Mouse (Mus musculus) midbrain, postnatal 0 days (tissue): ENCODE measurements around the gene Ccdc103. TPM values are rescaled to one million over a fixed set of nuclear protein-coding genes. Genes with fewer than 3 reads are reported as not detected.

Experiments
- ATAC-seq: fragments of 200-750 bp; cut with Nextera tagmentation; 2 replicates; pipeline ENCODE4 v1.8.0; 2017; ENCODE audit warnings: moderate number of reproducible peaks, mild to moderate bottlenecking, moderate TSS enrichment, moderate library complexity; ENCODE audit not compliant: low FRiP score
- DNase-seq: peaks from one replicate; pipeline ENCODE4 v3.0.0-alpha.2; 2015; ENCODE audit warnings: low spot score
- H3K27ac ChIP-seq: fragments of 300-500 bp; sonication (generic); 2 replicates; pipeline ENCODE4 v1.5.1; 2014; ENCODE audit warnings: low read depth, mild to moderate bottlenecking, low read length, mixed read lengths
- H3K27me3 ChIP-seq: fragments of 300-500 bp; sonication (generic); 2 replicates; pipeline ENCODE4 v1.6.1; 2014; ENCODE audit warnings: low read length, control low read depth, mixed read lengths; ENCODE audit not compliant: insufficient read depth
- H3K36me3 ChIP-seq: fragments of 300-500 bp; sonication (generic); 2 replicates; pipeline ENCODE4 v1.6.1; 2014; ENCODE audit warnings: low read length, control low read depth, mixed read lengths; ENCODE audit not compliant: insufficient read depth
- H3K4me1 ChIP-seq: fragments of 300-500 bp; sonication (generic); 2 replicates; pipeline ENCODE4 v1.6.1; 2014; ENCODE audit warnings: mild to moderate bottlenecking, control low read depth, antibody characterized with exemption, low read length, mixed read lengths; ENCODE audit not compliant: insufficient read depth
- H3K4me2 ChIP-seq: fragments of 300-500 bp; sonication (generic); 2 replicates; pipeline ENCODE4 v1.6.1; 2014; ENCODE audit warnings: low read depth, mild to moderate bottlenecking, low read length, mixed read lengths; ENCODE audit not compliant: poor library complexity, severe bottlenecking
- H3K4me3 ChIP-seq: fragments of 300-500 bp; sonication (generic); 2 replicates; pipeline ENCODE4 v1.5.1; 2014; ENCODE audit warnings: low read depth, mild to moderate bottlenecking, low read length, moderate library complexity
- H3K9ac ChIP-seq: fragments of 300-500 bp; sonication (generic); replicated peaks from 2 replicates; pipeline ENCODE4 v1.6.1; 2014; ENCODE audit warnings: mild to moderate bottlenecking, low read length, moderate library complexity, mixed read lengths; ENCODE audit not compliant: poor library complexity, severe bottlenecking
- H3K9me3 ChIP-seq: fragments of 300-500 bp; sonication (generic); 2 replicates; pipeline ENCODE4 v1.6.1; 2016; ENCODE audit warnings: low read length, control low read depth
- CTCF ChIP-seq: IDR thresholded peaks from 2 replicates; pipeline ENCODE4 v1.5.1; 2016; ENCODE audit warnings: antibody characterized with exemption, mild to moderate bottlenecking
- WGBS: fragments of 180-500 bp; shearing (Covaris S2); extraction: QIAGEN DNeasy Blood & Tissue Kit; methylation state at CpG from one replicate; pipeline ENCODE4 v1.1.7; 2014; 5-methylcytosine and 5-hydroxymethylcytosine counted together
- polyA plus RNA-seq: library from polyadenylated mRNA; unstranded; fragments of >200 nt; fragmentation: Nextera tagmentation; extraction: Ambion mirVana; gene quantifications from 2 replicates; pipeline ENCODE4 v1.2.1, GENCODE M21; 2015
- total RNA-seq: library from RNA; depleted of rRNA; stranded (reverse); fragments of >200 nt; gene quantifications from 2 replicates; pipeline ENCODE4 v1.2.3, GENCODE M21; 2014

Gene Ccdc103
- total and polyA plus RNA-seq, 2 experiments from 2014 or later = 0.33 to 1.7 TPM

- Histone ChIP-seq H3K36me3 (peaks cover 50% of the 10 kb centered on the region), H3K4me1 (no peaks in the 10 kb centered on the region), H3K4me2 (0 out of 2 replicates have a peak overlapping the region, but pooled peaks have one; percentile 4), H3K4me3 (no peak overlapping the region), H3K27ac (no peak overlapping the region), H3K9me3 (no peaks in the 10 kb centered on the region), H3K9ac (no peak overlapping the region), H3K27me3 (no peaks in the 10 kb centered on the region)
- no peak for DNase-seq
- no peak for ATAC-seq
- WGBS = 100% methylated on average over 1 of the region's 1 CpGs
- TF ChIP-seq CTCF = no peak
Observed at GRCm38 (mm10) chr11:102837385-102837784, 43.6 kb upstream of the Ccdc103 start.

- Histone ChIP-seq H3K27ac (no peak overlapping the region), H3K27me3 (no peaks in the 10 kb centered on the region), H3K4me1 (no peaks in the 10 kb centered on the region), H3K4me3 (no peak overlapping the region), H3K9ac (no peak overlapping the region), H3K4me2 (no peak overlapping the region), H3K9me3 (no peaks in the 10 kb centered on the region), H3K36me3 (peaks cover 56% of the 10 kb centered on the region)
- no peak for TF ChIP-seq CTCF
- WGBS = 92% methylated on average over 2 of the region's 2 CpGs
- DNase-seq (no peak), ATAC-seq (no peak)
Observed at GRCm38 (mm10) chr11:102838126-102838525, 42.9 kb upstream of the Ccdc103 start.

GRCm38 (mm10) chr11:102838616-102839150 lies 42.3 kb upstream of the Ccdc103 start:
- no peak for TF ChIP-seq CTCF
- ATAC-seq = no peak
- Histone ChIP-seq H3K9ac (no peak overlapping the region), H3K36me3 (peaks cover 62% of the 10 kb centered on the region), H3K4me3 (no peak overlapping the region), H3K27ac (0 out of 2 replicates have a peak overlapping the region, but pooled peaks have one; percentile 18), H3K27me3 (no peaks in the 10 kb centered on the region), H3K9me3 (no peaks in the 10 kb centered on the region), H3K4me1 (no peaks in the 10 kb centered on the region), H3K4me2 (no peak overlapping the region)
- WGBS = 90% methylated on average over 9 of the region's 9 CpGs
- DNase-seq = no peak

DNA sequence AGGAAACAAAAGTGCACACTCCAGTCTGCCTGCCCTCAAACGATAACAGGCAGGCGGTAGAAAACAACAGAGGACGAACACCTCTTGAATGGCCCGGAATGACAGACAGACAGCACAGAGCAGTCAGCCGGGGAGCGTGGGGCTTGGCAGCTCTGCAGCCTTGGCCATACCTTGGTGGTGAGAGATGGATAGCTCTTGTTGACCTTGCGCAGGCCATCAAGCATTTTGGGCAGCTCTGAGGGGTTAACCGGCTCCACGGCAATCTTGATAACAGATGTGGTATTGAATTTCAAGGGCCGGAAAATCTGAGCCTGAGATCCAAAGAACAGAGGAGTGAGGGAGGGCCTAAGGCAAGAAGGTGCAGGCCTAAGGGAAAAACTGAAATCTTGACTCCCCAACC lies 35.1 kb upstream of the Ccdc103 start:
- 91% methylated on average over 10 of the region's 10 CpGs for WGBS
- Histone ChIP-seq H3K36me3 (peaks cover 82% of the 10 kb centered on the region), H3K4me2 (no peak overlapping the region), H3K9me3 (no peaks in the 10 kb centered on the region), H3K9ac (no peak overlapping the region), H3K4me1 (no peaks in the 10 kb centered on the region), H3K4me3 (no peak overlapping the region), H3K27me3 (no peaks in the 10 kb centered on the region), H3K27ac (no peak overlapping the region)
- DNase-seq = no peak
- TF ChIP-seq CTCF = no peak
- no peak for ATAC-seq

DNA sequence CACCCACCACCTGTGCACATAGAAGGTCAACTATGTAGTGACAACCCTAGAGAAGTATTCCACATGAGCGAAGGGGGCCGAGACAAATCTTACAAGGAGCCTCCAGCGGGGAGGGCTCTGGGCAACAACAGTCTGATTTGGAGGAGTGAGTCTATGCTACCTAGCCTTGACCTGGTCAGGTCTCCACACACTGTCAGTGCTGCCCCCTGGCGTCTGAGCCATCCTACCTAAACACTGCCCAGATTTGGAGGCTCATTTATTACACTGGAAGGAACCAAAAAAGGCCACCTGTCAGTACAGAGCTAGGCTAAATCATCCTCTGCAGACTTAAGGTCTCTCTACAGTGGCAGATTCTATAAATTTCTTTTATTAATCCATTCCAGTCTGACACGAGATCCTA lies 29.1 kb upstream of the Ccdc103 start:
- no peaks in the 10 kb centered on the region for H3K27me3 ChIP-seq
- no peak overlapping the region for H3K4me2 ChIP-seq
- TF ChIP-seq CTCF = peak; percentile 67
- H3K27ac ChIP-seq = no peak overlapping the region
- H3K4me1 ChIP-seq = no peaks in the 10 kb centered on the region
- H3K36me3 ChIP-seq = peaks cover 65% of the 10 kb centered on the region
- H3K4me3 ChIP-seq = no peak overlapping the region
- no peak overlapping the region for H3K9ac ChIP-seq
- 65% methylated on average over 5 of the region's 5 CpGs for WGBS
- no peak for ATAC-seq
- no peaks in the 10 kb centered on the region for H3K9me3 ChIP-seq
- DNase-seq = peak; percentile 47

- DNase-seq = peak; percentile 55
- peaks cover 61% of the 10 kb centered on the region for H3K36me3 ChIP-seq
- ATAC-seq = no peak
Observed at GRCm38 (mm10) chr11:102853760-102854159, 27.2 kb upstream of the Ccdc103 start.

More at GRCm38 (mm10) chr11:102853760-102854159, 27.2 kb upstream of the Ccdc103 start:
- H3K9ac ChIP-seq = no peak overlapping the region
- H3K4me3 ChIP-seq = no peak overlapping the region
- no peak overlapping the region for H3K4me2 ChIP-seq
- no peaks in the 10 kb centered on the region for H3K9me3 ChIP-seq
- peak; percentile 72 for TF ChIP-seq CTCF
- H3K4me1 ChIP-seq = no peaks in the 10 kb centered on the region
- H3K27ac ChIP-seq = no peak overlapping the region
- no peaks in the 10 kb centered on the region for H3K27me3 ChIP-seq
